Mouse (Mus musculus) heart, embryonic 10.5 days (tissue): ENCODE data around the gene Zcchc4. TPM values are rescaled to one million over a fixed set of nuclear protein-coding genes. Genes with fewer than 3 reads are reported as not detected.

Source experiments
- DNase-seq: peaks from one replicate; pipeline ENCODE4 v3.0.0-alpha.2; 2017; ENCODE audit warnings: low spot score
- H3K27ac ChIP-seq: fragments of 300-500 bp; sonication (generic); 2 replicates; pipeline ENCODE4 v1.5.1; 2016; ENCODE audit warnings: mild to moderate bottlenecking
- H3K27me3 ChIP-seq: fragments of 300-500 bp; sonication (generic); 2 replicates; pipeline ENCODE4 v1.6.1; 2016; ENCODE audit warnings: mild to moderate bottlenecking; ENCODE audit not compliant: poor library complexity, insufficient read depth, severe bottlenecking
- H3K36me3 ChIP-seq: fragments of 300-500 bp; sonication (generic); 2 replicates; pipeline ENCODE4 v1.6.1; 2016; ENCODE audit warnings: mild to moderate bottlenecking, moderate library complexity
- H3K4me1 ChIP-seq: fragments of 300-500 bp; sonication (generic); 2 replicates; pipeline ENCODE4 v1.6.1; 2016; ENCODE audit warnings: mild to moderate bottlenecking
- H3K4me3 ChIP-seq: fragments of 300-500 bp; sonication (generic); 2 replicates; pipeline ENCODE4 v1.5.1; 2016; ENCODE audit warnings: mild to moderate bottlenecking, moderate library complexity
- H3K9me3 ChIP-seq: fragments of 300-500 bp; sonication (generic); 2 replicates; pipeline ENCODE4 v1.6.1; 2016; ENCODE audit warnings: mild to moderate bottlenecking, moderate library complexity
- WGBS: fragments of 180-500 bp; shearing (Covaris S2); methylation state at CpG from one replicate; pipeline ENCODE4 v1.1.7; 2016; 5-methylcytosine and 5-hydroxymethylcytosine counted together
- polyA plus RNA-seq: library from polyadenylated mRNA; unstranded; fragments of >200 nt; fragmentation: Nextera tagmentation; extraction: Ambion mirVana; gene quantifications from 2 replicates; pipeline ENCODE4 v1.2.1, GENCODE M21; 2016

Zcchc4 gene
- polyA plus RNA-seq, 1 experiment from 2014 or later = 14.7 TPM

DNA sequence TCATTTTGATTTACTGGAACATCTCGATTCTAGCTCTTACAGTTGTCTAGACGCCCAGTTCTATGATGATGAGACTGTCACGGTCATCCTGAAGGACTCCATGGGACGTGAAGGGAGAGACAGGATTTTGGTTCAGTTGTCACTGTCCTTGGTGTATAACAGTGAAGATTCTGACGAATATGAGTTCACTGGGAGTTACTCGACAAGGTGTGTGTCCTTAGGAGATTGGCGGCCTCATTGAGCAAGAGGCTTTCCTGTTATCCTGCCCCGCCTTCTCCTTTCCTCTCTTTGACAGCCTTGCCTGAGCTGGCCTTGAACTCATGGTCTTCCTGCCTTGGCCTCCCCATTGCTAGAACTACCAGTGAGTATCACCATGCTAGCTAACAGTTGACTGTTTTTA is 89.2 kb downstream of the Zcchc4 start:
- H3K4me3 ChIP-seq = no peak overlapping the region
- no peaks in the 10 kb centered on the region for H3K9me3 ChIP-seq
- H3K27me3 ChIP-seq = no peaks in the 10 kb centered on the region
- no peak overlapping the region for H3K27ac ChIP-seq
- no peaks in the 10 kb centered on the region for H3K4me1 ChIP-seq
- no peak for DNase-seq
- WGBS = 91% methylated on average over 8 of the region's 8 CpGs
- H3K36me3 ChIP-seq = peaks cover 96% of the 10 kb centered on the region

DNA sequence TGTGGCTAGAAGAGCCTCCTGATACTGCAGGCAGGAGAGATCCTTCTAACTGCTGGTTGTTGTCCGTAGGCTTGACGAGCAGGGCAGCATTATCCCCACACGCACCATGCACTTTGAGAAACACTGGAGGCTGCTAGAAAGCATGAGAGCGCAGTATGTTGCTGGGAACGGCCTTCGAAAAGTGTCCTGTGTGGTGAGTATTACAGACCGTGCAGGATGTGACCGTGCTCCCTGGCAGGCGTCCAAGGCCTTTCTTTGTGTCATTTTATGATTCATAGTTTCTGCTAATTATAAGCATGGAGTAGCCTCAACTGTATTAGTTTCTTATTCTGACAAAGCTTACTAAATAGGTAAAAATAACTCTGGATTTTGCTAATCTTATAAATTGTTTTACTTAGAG is 90.6 kb downstream of the Zcchc4 start:
- H3K9me3 ChIP-seq = no peaks in the 10 kb centered on the region
- no peak for DNase-seq
- WGBS = 91% methylated on average over 9 of the region's 9 CpGs
- no peaks in the 10 kb centered on the region for H3K4me1 ChIP-seq
- peaks cover 85% of the 10 kb centered on the region for H3K36me3 ChIP-seq
- no peaks in the 10 kb centered on the region for H3K27me3 ChIP-seq
- no peak overlapping the region for H3K4me3 ChIP-seq
- no peak overlapping the region for H3K27ac ChIP-seq

DNA sequence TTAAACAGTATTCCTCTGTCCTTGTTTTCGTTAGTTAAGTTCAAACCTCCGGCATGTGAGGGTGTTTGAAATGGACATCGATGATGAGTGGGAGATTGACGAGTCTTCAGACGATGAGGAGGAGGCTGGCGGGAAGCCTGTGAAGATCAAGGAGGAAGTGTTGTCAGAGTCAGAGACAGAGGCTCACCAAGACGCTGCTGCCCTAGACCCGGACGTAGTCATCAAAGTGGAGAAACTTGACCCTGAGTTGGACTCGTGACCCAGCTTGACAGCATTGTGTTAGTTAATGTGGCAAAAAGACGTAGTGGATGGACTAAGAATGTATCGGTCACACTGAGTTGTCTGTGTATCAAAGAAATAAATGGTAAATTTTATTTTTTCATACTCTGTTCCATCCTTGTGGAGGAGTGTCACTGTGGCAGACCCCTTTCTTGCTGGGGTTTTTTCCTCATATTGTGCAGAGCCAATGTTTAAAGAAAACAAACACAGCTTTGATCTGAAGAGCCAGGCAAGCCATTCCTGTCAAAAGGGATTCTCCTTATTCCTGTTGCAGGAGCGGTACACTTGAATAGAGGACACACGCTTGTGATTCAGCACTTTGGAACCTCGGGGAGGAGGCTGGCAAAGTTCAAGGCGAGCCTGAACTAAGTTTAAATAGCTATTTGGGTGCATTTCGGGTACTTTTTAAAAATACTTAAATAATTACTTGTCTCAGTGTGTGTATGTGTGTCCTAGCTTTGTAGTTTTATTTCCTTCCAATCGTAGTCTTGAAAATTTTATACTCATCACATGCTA is 91.3 kb downstream of the Zcchc4 start:
- Histone ChIP-seq H3K27me3 (no peaks in the 10 kb centered on the region), H3K36me3 (peaks cover 78% of the 10 kb centered on the region), H3K4me3 (no peak overlapping the region), H3K4me1 (no peaks in the 10 kb centered on the region; the same call in 1 of the 2 replicates), H3K9me3 (no peaks in the 10 kb centered on the region), H3K27ac (no peak overlapping the region)
- 88% methylated on average over 18 of the region's 18 CpGs for WGBS
- DNase-seq = no peak

DNA sequence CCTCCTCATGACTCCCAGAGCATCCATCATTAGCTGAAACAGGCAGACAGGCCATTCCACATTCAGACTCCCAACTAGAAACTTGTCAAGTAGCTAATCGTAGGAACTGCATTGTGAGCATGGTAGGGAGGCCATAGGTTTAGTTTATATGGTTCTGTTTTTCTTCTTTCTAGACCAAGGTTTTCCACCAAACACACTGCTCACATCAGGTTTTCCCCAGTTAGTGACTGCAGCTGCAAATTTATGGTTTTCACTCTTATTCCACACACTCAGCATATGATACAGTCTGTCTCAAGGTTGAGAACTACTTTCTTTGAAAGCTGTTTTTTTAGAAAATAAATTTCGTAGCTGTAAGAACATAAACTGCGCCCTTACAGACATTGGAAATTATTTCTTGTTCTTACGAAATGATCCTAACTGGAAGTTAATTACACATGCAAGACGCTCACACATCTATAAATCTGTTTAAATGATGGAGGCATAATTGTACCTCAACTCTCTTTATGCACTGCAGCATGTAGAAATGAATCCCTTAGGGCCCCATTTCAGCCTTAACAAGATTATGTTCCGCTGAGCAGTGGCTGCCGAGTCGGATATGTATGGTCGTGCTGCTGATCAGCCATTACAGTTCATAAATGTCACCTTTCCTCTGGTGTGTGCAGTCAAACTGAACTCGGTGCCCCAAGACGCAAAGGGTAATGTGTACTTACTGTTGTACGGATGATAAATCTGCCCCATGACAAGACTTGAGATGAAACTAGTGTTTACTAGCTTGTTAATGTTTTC is 93.9 kb downstream of the Zcchc4 start:
- Histone ChIP-seq H3K4me1 (no peaks in the 10 kb centered on the region; the same call in 1 of the 2 replicates), H3K27ac (no peak overlapping the region), H3K36me3 (peaks cover 54% of the 10 kb centered on the region), H3K27me3 (no peaks in the 10 kb centered on the region), H3K4me3 (no peak overlapping the region), H3K9me3 (no peaks in the 10 kb centered on the region)
- 92% methylated on average over 12 of the region's 12 CpGs for WGBS
- DNase-seq = no peak

DNA sequence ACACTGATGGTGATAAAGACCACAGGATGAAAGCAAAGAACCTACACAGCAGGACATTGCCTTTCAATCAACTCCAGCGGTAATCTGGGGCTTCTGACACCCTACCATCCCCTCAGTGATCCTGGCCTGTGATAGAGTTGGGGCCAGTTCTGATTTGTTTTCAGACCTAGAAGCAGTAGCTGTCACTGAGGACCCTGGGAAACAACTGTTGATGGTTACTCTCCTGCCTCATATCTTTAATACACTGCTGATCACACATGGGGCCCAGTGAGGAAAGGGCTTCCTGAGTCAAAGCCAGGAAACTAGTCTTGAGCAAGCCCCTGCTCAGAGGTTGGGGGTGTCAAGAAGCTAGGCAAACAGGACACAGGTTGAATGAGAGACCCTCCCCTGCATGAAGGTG is 96.3 kb downstream of the Zcchc4 start:
- Histone ChIP-seq H3K27me3 (no peaks in the 10 kb centered on the region), H3K9me3 (no peaks in the 10 kb centered on the region), H3K27ac (no peak overlapping the region), H3K4me3 (no peak overlapping the region), H3K4me1 (no peaks in the 10 kb centered on the region; the same call in 1 of the 2 replicates), H3K36me3 (peaks cover 32% of the 10 kb centered on the region)
- 3% methylated on average over 1 of the region's 1 CpGs for WGBS
- DNase-seq = no peak

DNA sequence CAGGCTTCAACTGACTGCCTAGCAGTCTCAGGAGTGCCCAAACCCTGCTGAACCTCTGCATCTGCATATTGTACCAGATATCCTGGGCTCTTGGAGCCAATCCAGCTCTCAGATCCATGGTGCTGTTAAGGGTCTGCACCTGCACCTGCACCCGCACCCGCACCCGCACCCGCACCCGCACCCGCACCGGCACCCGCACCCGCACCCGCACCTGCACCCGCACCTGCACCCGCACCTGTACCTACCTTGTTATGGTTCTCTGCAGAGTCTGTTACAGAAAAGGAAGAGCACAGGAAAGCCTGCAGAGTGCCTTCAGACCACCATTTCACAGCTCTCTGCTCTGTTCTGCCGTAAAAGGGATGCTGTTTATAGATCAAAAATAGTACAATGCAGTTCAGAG is 96.8 kb downstream of the Zcchc4 start:
- Histone ChIP-seq H3K9me3 (no peaks in the 10 kb centered on the region), H3K27me3 (no peaks in the 10 kb centered on the region), H3K27ac (no peak overlapping the region), H3K36me3 (peaks cover 27% of the 10 kb centered on the region), H3K4me3 (no peak overlapping the region), H3K4me1 (no peaks in the 10 kb centered on the region; the same call in 1 of the 2 replicates)
- no peak for DNase-seq
- 91% methylated on average over 13 of the region's 13 CpGs for WGBS

Other genes starting within 250 kb of the Zcchc4 start
- gene Lgi2, start 208.9 kb upstream of the Zcchc4 start, polyA plus RNA-seq = 3.6 and 4.2 TPM in 2 replicates
- 7.1 and 8.7 TPM in 2 replicates for gene Sepsecs, start 105.7 kb upstream of the Zcchc4 start, polyA plus RNA-seq
- gene Pi4k2b, start 33.8 kb upstream of the Zcchc4 start, polyA plus RNA-seq = 9.8 and 14.4 TPM in 2 replicates
- gene Anapc4, start 58.6 kb downstream of the Zcchc4 start, polyA plus RNA-seq = 87.4 and 97.0 TPM in 2 replicates